Mouse (Mus musculus): ENCODE data around the gene Ppfibp2.

- TF ChIP-seq CTCF (IDR thresholded peaks at IDR 0.05; ENCODE audit: control insufficient read depth, insufficient read depth, insufficient read length) (no peak), USF1 (IDR thresholded peaks at IDR 0.05; ENCODE audit: low read depth) (no peak), MAX (IDR thresholded peaks at IDR 0.05) (no peak), FOSL1 (IDR thresholded peaks at IDR 0.05; ENCODE audit: insufficient read depth, low read length, poor library complexity, severe bottlenecking) (no peak)
Measured at GRCm38 (mm10) chr7:107553461-107553860, 41.5 kb upstream of the Ppfibp2 start.
